Mouse (Mus musculus): Measurements from ENCODE around the gene Krtap4-2. TPM values are rescaled to one million over a fixed set of nuclear protein-coding genes. Genes with fewer than 3 reads are reported as not detected.

Krtap4-2 gene
- polyA plus RNA-seq, 1 experiment from 2014 or later = not detected

Other genes with a start within 250 kb of the Krtap4-2 start
- gene Krt10, start 245.7 kb downstream of the Krtap4-2 start, polyA plus RNA-seq (2016; fragmentation: Nextera tagmentation; extraction: Ambion mirVana) = 22.4 and 27.4 TPM in 2 replicates
- gene Krt12, start 212.8 kb downstream of the Krtap4-2 start, polyA plus RNA-seq (2016; fragmentation: Nextera tagmentation; extraction: Ambion mirVana) = 0.09 TPM in 1 of 2 replicates, not detected in the other
- 0.35 and 1.6 TPM in 2 replicates for gene Krt20, start 196.9 kb downstream of the Krtap4-2 start, polyA plus RNA-seq (2016; fragmentation: Nextera tagmentation; extraction: Ambion mirVana)
- gene Krt23, start 141.9 kb downstream of the Krtap4-2 start, polyA plus RNA-seq (2016; fragmentation: Nextera tagmentation; extraction: Ambion mirVana) = 0.24 TPM in 1 of 2 replicates, not detected in the other
- not detected in 2 replicates for gene Krt39, start 113.7 kb downstream of the Krtap4-2 start, polyA plus RNA-seq (2016; fragmentation: Nextera tagmentation; extraction: Ambion mirVana)
- gene Krt40, start 91.9 kb downstream of the Krtap4-2 start, polyA plus RNA-seq (2016; fragmentation: Nextera tagmentation; extraction: Ambion mirVana) = not detected in 2 replicates
- gene Krtap3-3, start 84.2 kb downstream of the Krtap4-2 start, polyA plus RNA-seq (2016; fragmentation: Nextera tagmentation; extraction: Ambion mirVana) = not detected in 2 replicates
- not detected in 2 replicates for gene Krtap3-2, start 78.2 kb downstream of the Krtap4-2 start, polyA plus RNA-seq (2016; fragmentation: Nextera tagmentation; extraction: Ambion mirVana)
- gene Gm11939, start 75.6 kb downstream of the Krtap4-2 start, polyA plus RNA-seq (2016; fragmentation: Nextera tagmentation; extraction: Ambion mirVana) = not detected in 2 replicates
- not detected in 2 replicates for gene Krtap3-1, start 68.5 kb downstream of the Krtap4-2 start, polyA plus RNA-seq (2016; fragmentation: Nextera tagmentation; extraction: Ambion mirVana)
- gene Krtap1-5, start 54.1 kb downstream of the Krtap4-2 start, polyA plus RNA-seq (2016; fragmentation: Nextera tagmentation; extraction: Ambion mirVana) = not detected in 2 replicates
- gene Krtap1-4, start 51.4 kb downstream of the Krtap4-2 start, polyA plus RNA-seq (2016; fragmentation: Nextera tagmentation; extraction: Ambion mirVana) = not detected in 2 replicates
- gene Krtap1-3, start 43.7 kb downstream of the Krtap4-2 start, polyA plus RNA-seq (2016; fragmentation: Nextera tagmentation; extraction: Ambion mirVana) = not detected in 2 replicates
- not detected in 2 replicates for gene Krtap9-3, start 37.0 kb downstream of the Krtap4-2 start, polyA plus RNA-seq (2016; fragmentation: Nextera tagmentation; extraction: Ambion mirVana)
- not detected in 2 replicates for gene Gm11938, start 31.8 kb downstream of the Krtap4-2 start, polyA plus RNA-seq (2016; fragmentation: Nextera tagmentation; extraction: Ambion mirVana)
- not detected in 2 replicates for gene Gm11937, start 24.9 kb downstream of the Krtap4-2 start, polyA plus RNA-seq (2016; fragmentation: Nextera tagmentation; extraction: Ambion mirVana)
- gene Krtap2-4, start 20.2 kb downstream of the Krtap4-2 start, polyA plus RNA-seq (2016; fragmentation: Nextera tagmentation; extraction: Ambion mirVana) = not detected in 2 replicates
- not detected in 2 replicates for gene Gm11562, start 14.6 kb downstream of the Krtap4-2 start, polyA plus RNA-seq (2016; fragmentation: Nextera tagmentation; extraction: Ambion mirVana)
- not detected in 2 replicates for gene Krtap4-1, start 6.8 kb downstream of the Krtap4-2 start, polyA plus RNA-seq (2016; fragmentation: Nextera tagmentation; extraction: Ambion mirVana)
- not detected in 2 replicates for gene Krtap4-7, start 9.0 kb upstream of the Krtap4-2 start, polyA plus RNA-seq (2016; fragmentation: Nextera tagmentation; extraction: Ambion mirVana)
- not detected in 2 replicates for gene Gm11555, start 15.2 kb upstream of the Krtap4-2 start, polyA plus RNA-seq (2016; fragmentation: Nextera tagmentation; extraction: Ambion mirVana)
- gene Gm11563, start 23.9 kb upstream of the Krtap4-2 start, polyA plus RNA-seq (2016; fragmentation: Nextera tagmentation; extraction: Ambion mirVana) = not detected in 2 replicates
- not detected in 2 replicates for gene Krtap4-6, start 30.9 kb upstream of the Krtap4-2 start, polyA plus RNA-seq (2016; fragmentation: Nextera tagmentation; extraction: Ambion mirVana)
- not detected in 2 replicates for gene Gm14190, start 55.7 kb upstream of the Krtap4-2 start, polyA plus RNA-seq (2016; fragmentation: Nextera tagmentation; extraction: Ambion mirVana)
- not detected in 2 replicates for gene Gm14180, start 99.2 kb upstream of the Krtap4-2 start, polyA plus RNA-seq (2016; fragmentation: Nextera tagmentation; extraction: Ambion mirVana)
- not detected in 2 replicates for gene Gm11595, start 137.8 kb upstream of the Krtap4-2 start, polyA plus RNA-seq (2016; fragmentation: Nextera tagmentation; extraction: Ambion mirVana)
- not detected in 2 replicates for gene Krtap4-8, start 145.6 kb upstream of the Krtap4-2 start, polyA plus RNA-seq (2016; fragmentation: Nextera tagmentation; extraction: Ambion mirVana)
- gene Krtap4-9, start 150.1 kb upstream of the Krtap4-2 start, polyA plus RNA-seq (2016; fragmentation: Nextera tagmentation; extraction: Ambion mirVana) = not detected in 2 replicates
- not detected in 2 replicates for gene Gm11596, start 158.4 kb upstream of the Krtap4-2 start, polyA plus RNA-seq (2016; fragmentation: Nextera tagmentation; extraction: Ambion mirVana)
- gene Gm11569, start 163.8 kb upstream of the Krtap4-2 start, polyA plus RNA-seq (2016; fragmentation: Nextera tagmentation; extraction: Ambion mirVana) = not detected in 2 replicates
- not detected in 2 replicates for gene Gm11554, start 169.4 kb upstream of the Krtap4-2 start, polyA plus RNA-seq (2016; fragmentation: Nextera tagmentation; extraction: Ambion mirVana)
- not detected in 2 replicates for gene Krtap4-13, start 174.8 kb upstream of the Krtap4-2 start, polyA plus RNA-seq (2016; fragmentation: Nextera tagmentation; extraction: Ambion mirVana)
- gene Gm11564, start 180.6 kb upstream of the Krtap4-2 start, polyA plus RNA-seq (2016; fragmentation: Nextera tagmentation; extraction: Ambion mirVana) = not detected in 2 replicates
- not detected in 2 replicates for gene 2300003K06Rik, start 203.0 kb upstream of the Krtap4-2 start, polyA plus RNA-seq (2016; fragmentation: Nextera tagmentation; extraction: Ambion mirVana)
- not detected in 2 replicates for gene Krtap4-16, start 216.5 kb upstream of the Krtap4-2 start, polyA plus RNA-seq (2016; fragmentation: Nextera tagmentation; extraction: Ambion mirVana)
- gene Gm11568, start 222.8 kb upstream of the Krtap4-2 start, polyA plus RNA-seq (2016; fragmentation: Nextera tagmentation; extraction: Ambion mirVana) = not detected in 2 replicates
- not detected in 2 replicates for gene Gm11559, start 229.4 kb upstream of the Krtap4-2 start, polyA plus RNA-seq (2016; fragmentation: Nextera tagmentation; extraction: Ambion mirVana)
- gene Krtap9-1, start 238.3 kb upstream of the Krtap4-2 start, polyA plus RNA-seq (2016; fragmentation: Nextera tagmentation; extraction: Ambion mirVana) = not detected in 2 replicates
- not detected in 2 replicates for gene Gm11567, start 244.1 kb upstream of the Krtap4-2 start, polyA plus RNA-seq (2016; fragmentation: Nextera tagmentation; extraction: Ambion mirVana)

Data from hindbrain, embryonic 10.5 days (tissue).